Mouse (Mus musculus) liver (tissue): ENCODE measurements around the gene Olfr168.
"Not testable (repeated sequence)": the region's sequence is repeated elsewhere in the genome, so short reads cannot be mapped to it uniquely, and the experiment has no call there.

Experiments
- DNase-seq: peaks from one replicate; pipeline ENCODE4 v3.0.0-alpha.2; 2020; ENCODE audit warnings: mixed read lengths

The Olfr168 gene

DNA sequence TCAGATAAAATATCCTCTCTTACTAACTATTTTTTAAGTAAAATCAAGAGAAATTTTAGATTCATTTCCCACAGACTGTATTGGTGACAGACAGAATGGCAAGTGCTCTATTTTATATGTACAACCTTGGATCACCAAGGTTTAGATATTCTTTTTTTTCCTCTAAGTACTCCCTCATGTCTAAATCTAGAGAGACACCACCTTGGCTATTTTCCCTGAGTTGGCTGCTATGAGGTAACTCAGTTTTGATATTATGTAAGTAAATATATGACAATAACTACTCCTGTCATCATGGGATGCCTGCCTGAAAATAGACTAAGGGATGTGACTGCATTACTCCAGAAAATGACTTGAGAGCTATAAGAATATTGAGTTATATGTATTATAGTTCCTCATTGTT is at the start of gene Olfr168:
Olfr168 (minus strand) TSS at position 101 of the 400 bp plus-strand sequence.
- no peak for DNase-seq

DNA sequence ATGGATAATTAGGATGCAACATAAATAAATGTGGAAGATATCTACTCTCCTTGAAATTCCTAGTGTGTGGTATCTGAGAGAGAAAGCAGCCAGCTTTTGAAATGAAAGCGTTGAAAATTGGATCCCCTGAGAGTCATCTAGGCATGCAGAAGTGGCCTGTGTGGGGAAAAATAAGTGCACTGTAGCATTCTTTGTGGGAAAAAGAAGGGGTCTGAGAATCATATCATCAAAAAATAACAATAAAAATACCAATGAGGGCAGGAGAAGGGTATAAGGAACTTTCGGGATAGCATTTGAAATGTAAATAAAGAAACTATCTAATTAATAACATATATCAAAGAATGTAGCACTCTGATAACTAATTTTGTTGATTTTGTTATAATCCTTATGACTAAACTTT is 36.4 kb upstream of the Olfr168 start, which contains the start of gene Olfr169:
Olfr169 (minus strand) TSS at position 101 of the 400 bp plus-strand sequence.
- DNase-seq: not testable (repeated sequence)

DNA sequence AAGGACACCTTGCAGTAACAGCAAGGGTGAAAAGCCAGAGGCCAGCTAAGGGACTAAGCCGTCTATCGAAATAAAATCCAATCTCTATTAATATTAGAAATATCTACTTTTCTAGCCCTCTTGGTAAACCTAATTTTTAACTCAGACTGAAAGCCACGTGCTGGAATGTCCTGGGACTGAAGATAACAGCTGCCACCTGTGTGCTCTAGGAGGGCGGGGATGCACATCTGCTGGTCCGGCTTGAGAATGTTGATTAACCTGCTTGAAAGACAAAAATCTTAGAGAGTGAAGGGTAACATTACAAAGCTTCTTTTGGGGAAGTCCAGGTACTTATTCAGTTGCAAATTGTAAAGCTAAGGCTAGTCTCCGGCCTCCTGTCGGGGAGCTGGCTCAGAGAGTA is 18.1 kb upstream of the Olfr168 start:
- DNase-seq: not testable (repeated sequence)

DNA sequence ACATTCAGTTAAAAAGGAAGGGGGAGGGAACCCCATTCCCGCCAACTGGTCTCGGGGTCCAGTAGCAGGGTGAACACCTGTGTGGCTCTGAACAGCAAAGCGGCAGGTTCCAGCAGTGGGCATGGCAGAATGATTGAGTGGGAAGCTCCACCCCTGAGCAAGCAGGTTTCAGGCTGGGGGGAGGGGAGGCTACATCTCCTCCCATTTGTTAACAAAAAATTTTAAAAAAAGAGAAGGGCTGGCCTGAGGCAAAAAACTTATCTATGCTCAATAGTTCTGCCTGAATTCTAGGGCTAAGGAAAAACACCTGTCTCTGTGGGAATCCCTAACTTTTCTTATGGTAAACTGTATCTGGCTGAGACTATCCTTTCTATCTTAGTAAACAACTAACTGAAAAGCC is 16.9 kb upstream of the Olfr168 start:
- DNase-seq: not testable (repeated sequence)

DNA sequence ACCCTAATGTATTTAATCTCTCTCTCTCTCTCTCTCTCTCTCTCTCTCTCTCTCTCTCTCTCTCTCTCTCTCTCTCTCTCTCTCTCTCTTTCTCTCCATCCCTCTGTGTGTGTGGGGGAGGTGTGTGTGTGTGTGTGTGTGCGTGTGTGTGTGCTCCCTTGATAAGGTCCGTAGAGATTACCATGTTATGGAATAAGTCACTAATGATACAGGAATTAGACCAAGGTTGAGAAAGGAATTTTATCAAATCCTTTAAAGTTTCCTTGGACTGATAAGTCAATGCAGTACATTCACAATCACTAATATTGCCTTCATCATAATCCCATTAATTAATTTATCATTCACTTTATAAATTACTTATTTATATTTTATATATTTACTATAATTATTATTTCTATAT is 13.2 kb downstream of the Olfr168 start, which contains the start of gene Olfr167:
Olfr167 (minus strand) TSS at position 101 of the 400 bp plus-strand sequence.
- no peak for DNase-seq

DNA sequence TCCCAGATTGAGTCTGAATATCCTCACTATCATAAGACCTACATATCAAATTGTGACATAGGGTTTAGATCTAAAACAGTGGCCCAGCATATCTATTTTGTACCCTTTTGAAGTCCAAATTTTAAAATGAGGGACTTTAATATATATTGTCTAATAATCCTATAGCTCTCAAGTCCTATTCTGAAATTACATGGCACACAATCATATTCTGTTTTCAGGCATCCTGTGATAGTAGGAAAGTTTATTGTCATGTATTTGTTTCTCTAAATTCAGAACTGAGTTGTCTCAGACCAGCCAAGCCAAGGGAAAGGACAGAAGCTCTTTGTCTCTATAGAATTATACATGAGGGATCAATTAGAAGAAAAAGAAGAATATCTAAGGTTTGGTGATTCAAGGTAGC is 52.0 kb downstream of the Olfr168 start, which contains the start of gene Olfr166:
Olfr166 (plus strand) TSS at position 301 of the 400 bp plus-strand sequence.
- no peak for DNase-seq
